Mouse (Mus musculus) retina, postnatal 7 days (tissue): ENCODE measurements around the gene Spdye4c.

Source experiments
- DNase-seq: peaks from one replicate; pipeline ENCODE4 v3.0.0-alpha.2; 2012; ENCODE audit warnings: low read depth, low spot score

Spdye4c gene

DNA sequence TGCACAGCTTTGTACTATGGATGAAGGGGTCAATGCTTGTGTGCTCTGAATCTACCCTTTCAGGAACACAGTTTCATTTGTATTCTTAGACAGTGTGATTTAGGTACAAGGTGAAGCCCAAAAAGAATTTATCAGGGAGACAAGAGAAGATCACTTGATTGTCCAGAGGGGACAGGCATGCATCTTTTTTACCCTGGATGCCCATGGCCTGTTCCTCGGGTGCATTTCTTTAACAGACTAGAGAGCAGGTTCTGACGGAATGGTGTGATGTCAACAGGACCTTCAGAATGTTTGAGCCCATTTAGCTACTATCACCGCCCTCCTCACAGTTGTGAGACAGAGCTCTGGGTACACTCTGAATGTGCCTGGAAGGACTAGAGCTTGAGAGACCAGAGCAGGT is at the start of gene Spdye4c:
TSS of gene Spdye4c (plus strand) at position 301 of the 400 bp plus-strand sequence.
- no peak for DNase-seq

DNA sequence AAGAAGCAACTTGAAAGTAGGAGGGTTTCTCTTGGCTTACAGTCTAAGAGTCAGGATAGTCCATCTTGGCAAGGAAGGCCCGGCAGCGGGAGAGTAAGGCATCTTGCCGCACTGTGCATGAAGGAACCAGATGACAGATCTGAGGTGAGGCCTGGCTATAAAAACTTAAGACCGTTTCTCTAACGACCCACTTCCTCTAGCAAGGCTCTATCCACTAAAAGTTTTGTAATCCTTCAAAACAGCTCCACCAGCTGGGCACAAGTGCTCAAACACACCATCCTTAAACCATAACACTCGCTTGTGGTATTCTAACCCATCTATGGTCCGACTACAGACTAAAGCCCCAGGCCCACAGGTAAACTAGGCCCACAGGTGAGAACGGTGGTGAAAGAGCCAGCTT is 47.5 kb upstream of the Spdye4c start:
- DNase-seq, result no peak

DNA sequence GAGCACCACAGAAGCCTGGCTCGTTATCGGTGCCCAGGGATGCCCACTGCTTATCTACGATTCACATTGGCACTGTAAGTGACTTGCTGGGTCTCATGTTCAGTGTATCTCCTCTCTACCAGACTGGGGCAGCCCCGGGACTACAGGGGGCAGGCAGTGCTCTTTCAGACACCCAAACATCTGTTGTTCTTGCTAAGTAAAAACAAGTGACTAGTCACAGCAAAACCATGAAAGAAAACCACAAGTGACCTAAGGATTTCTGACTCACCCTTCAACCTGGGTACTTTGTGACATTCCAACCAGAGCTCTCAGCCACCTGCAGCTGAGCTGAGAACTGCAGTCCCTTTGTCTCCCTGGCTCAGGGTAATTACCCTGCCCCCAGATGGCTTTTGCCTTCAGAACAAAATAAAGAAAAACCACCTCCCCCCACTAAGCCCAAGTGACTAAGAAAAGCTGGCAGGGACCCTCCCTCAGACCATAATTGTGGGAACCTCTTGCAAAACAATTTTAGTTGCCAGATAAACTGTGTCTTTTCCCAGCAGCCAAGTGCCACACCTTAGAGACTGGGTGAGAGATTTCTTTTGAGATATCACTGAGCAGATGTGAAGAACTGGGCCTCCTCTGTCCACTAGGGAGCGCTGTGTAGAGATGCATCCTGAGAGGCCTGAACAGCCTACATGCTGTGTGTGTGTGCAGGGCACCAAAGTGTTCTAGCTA is 46.4 kb upstream of the Spdye4c start:
- peak; percentile 6 for DNase-seq

DNA sequence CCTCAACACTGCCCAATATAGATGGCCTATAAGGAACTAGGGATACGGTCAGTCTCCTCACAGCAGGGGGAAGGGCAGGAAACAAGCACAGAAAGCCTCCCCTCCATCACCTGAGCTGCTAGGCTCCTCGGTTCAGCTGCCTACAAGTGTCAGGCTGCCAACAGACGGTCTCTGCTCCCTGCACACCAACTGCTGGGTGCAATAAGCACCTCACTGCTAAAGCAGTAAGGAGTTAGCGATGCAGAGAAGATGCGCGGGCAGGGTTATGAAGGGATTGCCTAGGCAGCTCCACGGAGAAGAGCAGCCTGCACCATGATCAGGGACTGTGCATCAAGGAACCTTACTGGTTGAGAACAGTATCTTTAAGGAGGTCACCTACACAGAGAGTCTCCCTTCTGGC is 45.6 kb upstream of the Spdye4c start:
- DNase-seq, result no peak

DNA sequence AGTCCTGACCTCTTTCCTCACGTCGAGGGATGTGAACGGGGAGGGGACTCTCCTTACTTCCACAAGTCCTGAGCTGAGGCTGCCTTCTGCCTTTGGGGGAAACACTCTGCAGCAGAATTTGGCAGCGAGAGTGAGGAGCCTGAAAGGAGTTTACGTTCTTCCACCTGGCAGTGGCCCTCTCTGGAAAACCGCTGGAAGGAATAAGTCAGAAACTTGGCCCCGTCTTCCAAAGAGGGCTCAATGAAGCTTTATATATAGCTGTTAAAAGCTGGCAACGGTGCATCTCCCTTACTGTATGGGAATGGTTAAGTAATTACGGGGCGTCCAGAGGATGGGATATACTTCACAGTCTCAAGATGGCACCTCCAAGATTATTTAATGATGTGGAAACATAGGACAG is 43.9 kb upstream of the Spdye4c start:
- DNase-seq, result no peak

DNA sequence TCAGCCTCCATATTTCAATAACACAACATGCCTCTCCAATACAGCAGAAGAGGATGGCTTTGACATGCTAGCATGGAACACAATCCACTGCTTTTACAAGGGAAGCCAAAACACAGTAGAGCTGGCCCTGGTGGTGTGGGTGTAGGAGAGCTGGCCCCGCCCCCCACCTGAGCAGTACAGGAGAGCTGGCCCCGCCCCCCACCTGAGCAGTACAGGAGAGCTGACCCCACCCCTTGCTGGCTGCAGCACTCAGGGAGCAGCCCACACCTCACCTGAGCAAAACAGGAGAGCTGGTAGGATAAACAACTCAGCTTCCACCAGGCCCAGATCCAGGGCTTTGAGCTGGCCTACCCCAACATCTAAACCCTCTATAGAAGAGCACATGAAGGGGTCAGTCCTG is 42.7 kb upstream of the Spdye4c start:
- no peak for DNase-seq

DNA sequence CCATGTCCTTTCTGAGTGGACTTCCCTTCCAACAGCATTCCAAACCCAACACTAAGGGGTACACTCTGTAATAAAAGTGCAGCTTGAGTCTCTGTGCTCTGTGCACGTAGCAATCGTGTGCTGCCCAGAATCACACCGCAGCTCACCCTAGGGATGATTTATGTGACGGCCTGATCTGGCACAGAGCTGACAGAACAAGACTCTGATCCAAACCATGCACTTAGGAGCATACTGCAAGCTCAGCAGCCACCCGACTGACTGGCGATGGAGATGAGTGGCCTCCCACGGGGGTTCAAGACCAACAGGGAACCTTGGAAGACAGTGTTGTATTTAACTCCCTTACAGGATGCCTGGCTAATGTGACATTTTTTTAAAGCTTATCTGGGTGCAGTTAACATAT is 41.4 kb upstream of the Spdye4c start:
- DNase-seq, result no peak

DNA sequence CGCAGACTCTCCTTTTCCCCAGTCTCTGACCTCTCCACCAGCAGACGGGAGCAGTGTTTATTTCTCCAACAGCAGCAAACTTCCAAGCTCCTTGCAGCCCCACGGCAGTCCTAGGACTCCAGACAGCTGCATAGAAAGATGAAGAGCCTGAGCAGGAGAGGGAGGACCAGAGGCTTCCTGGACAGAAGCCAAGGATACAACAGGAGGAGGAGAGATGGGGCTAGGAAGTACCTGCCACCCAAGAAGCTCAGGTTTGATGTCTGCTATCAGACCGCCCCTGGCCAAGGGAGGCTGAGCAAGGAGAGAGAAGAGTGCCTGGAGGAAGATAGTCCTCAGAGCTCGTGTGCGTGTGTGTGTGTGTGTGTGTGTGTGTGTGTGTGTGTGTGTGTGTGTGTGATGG is 41.0 kb upstream of the Spdye4c start:
- DNase-seq, result no peak

DNA sequence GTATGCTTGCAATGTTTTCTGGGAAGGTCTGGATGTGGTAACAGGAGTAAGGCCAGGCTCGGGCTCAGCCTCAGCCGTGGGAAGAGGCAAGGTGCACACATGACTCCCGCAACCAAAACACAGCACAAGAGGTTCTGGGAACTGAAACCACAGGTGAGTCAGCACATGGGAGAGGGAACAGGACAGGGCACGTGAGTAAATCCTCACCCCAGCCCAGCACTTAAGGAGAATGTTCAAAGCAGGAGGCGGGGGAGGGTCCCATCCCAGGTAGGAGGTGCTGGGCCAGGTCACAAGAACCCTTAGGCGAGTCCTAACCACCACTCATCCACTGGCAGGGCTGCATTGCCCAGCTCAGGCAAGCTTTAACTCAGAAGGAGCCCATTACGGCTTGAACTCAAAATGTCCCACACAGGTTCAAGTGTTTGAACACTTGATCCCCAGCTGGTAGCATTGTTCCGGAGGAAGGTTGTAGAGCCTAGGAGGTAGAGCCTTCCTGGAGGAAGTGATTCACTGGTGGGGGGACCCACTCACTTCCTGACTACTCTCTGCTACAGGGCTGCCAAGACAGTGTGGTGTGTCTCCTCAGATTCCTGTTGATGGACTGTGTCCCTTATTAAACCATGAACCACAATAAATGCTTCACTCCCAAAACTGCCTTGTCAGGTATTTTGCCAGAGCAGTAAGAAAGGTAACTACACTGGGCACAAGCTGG is 38.8 kb upstream of the Spdye4c start:
- DNase-seq, result no peak

DNA sequence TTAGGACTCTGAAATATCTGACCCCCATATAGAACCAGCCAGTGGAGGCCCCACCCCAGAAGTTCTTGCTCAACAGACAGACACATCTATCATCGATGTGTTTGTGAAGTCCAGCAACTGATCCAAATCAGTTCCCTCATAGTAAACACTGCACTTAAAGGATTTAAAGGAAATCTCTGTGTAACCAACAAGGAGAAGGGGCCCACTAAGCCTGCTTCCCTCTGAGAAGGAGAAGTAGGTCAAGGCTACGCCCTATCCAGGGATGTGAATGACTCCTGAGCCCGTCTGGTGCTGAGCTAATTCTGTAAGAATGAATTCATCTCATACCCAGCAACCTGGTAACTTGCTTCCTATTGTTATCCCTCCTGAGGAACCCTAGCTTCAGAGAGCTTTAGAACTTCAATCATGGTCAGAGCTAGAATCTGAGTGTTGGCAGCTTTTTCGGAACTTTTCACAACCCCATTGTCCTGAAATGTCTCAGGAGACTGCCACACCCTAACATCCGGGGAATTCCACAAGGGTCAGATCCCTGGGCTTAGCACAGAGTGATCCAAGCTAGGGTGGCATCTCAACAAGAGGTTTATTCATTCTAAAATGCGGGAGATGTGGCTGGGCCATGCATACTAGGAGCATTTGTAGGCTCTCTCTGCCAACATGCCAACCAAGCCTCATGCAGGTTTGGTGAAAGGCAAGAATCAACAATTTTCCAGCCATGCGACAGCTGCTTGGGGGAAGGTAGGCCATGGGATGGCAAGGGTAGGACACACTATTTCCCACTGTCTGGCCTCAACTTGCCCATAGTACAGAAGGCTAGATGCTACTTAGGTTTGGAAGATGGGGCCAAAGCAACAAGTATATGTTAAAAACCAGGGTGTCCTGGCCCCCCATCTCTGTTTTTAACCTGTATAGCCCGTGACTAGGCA is 38.0 kb upstream of the Spdye4c start:
- no peak for DNase-seq

DNA sequence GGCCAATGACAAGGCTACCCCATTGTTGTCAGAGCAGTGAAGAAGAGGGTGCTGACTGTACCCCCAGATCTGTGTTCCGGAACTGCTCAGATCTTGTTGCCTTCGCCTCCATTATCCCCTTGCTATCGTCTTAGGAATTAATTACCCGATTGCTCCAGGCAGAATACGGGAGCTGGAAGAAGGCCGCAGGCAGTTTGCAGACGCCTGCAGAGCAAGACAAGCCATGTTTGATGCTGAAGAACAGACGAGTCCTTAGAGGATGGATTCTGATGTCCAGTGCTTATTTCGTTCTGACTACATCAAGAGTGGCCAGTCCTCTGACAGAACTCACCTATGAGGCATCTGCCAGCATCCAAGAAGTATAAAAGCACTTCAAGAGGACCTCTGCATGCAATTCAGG is 35.9 kb upstream of the Spdye4c start:
- DNase-seq, result no peak

DNA sequence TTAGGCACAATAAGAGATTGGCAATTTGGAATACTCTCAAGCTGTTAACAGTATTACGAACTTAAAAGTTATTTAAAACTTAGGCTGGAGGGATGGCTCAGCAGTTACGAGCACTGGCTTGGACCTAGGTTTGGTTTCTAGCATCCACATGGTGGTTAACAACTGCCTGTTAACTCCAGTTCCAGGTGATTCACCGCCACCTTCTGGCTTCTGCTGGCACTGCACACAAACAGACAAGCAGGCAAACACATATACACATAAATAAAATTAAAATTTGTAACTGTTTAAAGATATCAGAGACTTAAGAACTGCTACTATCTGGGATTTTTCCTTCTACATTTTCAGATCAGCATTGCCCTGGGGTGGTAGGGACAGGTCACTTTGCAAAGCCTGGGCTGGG is 26.8 kb upstream of the Spdye4c start:
- DNase-seq, result no peak

DNA sequence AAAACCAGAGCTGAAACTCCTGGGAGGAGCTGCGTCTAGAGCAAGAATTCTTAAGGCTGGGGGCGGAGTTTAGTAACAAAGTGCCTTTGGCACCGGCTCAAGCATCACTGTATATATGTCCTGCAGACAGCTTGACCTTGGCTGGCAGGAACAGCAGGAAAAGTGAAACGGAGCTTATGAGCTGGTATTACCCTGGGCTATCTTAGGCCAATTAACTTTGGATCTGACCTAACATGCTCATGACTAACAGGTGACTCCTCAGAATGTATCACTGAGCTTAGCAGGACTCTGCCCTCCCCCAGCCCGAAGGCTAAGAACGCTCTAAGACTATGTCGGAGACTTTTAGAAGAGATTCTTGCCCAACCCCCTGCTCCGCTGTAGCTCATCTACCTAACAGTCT is 25.1 kb upstream of the Spdye4c start:
- DNase-seq, result no peak

DNA sequence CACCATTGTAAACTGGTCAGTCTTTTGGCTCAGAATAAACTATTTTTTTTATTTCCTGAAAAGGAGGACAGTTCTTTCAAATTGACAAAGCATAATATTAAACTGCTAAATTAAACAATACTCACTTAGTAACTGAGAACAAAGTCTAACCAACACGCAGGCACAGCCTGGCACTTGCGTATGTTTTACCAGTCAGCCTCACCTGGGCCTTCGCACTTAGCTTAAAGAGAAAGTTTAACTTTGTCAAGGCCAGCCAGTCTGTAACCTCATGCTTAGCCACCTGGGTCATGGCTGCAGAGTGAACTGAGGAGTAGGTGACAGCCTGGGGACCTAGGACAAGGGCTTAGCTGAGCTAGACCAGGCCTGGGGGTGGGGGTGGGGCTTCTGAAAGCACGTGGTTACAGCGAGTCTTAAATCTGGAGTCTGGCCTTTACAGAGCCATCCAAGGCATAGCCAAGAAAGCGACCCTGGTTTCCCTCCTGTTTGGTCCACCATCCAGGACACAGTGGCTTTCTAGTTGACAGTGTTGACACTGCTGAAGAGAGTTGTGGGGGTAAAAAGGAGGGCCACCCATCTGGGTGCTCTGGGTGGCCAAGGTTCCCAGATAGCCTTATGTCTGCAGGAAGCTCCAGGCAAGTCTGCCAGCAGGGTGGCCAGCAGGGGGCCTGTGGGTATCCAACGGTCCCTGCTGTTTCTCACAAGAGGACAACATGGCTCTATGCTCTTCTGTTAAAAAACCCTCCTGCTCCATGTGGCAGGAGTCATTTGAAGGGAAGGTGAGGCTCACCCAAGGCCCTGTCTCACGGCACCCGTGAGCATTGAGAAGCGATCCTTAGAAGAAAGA is 24.5 kb upstream of the Spdye4c start:
- DNase-seq, result no peak

DNA sequence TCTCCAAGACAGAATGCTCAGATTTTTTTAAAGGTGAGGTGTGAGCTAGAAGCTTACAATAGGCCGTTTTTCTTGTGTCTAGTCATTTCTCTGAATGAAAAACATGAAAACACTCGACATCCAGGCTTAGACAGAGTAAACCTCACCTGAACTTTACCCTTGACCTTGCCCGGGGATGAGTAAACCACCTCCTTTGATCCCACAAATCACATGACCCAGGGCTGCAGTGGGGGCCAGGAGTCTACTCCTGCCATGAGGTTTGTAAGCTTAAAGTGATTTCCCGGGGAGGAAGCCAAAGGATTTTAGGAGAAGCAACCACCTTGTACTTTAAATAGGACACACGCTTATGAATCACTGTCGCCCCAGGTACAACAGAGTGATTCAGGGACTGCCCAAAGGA is 23.0 kb upstream of the Spdye4c start:
- no peak for DNase-seq

DNA sequence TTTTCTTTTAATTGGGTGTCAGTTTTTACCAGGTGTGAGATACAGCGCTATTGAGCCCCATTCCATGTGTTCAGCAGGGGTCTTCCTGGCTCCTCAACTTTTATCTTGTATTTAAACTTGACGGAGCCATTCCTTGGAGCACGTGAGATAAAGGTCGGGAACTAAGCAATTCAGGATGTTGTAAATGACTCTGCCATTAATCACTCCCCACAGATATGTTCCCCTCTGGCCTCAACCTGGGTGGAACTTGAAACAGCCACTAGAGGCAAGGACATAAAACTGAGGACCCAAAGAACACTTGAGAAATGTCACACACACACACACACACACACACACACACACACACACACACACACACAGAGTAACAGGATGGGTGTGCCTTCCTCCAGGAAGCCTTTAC is 22.5 kb upstream of the Spdye4c start:
- DNase-seq, result no peak

DNA sequence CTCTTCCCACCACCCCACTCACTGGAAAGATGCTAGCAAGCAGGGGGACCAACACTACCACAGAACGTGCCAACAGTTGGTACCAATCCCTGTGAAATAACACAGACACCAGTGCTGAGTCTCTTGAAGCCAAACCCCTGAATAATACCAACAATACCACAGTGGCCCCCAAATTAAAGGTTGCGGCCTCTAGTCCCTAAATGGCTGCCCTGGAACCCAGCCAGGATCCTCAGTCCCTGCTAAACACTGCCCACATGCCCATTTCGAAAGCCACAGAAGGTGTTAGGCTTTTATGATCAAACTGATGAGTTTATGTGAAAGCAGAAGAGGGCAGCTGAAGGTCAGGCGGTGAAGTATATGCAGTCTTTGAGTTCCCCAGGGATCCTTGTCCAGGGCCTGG is 20.0 kb upstream of the Spdye4c start:
- DNase-seq, result no peak

DNA sequence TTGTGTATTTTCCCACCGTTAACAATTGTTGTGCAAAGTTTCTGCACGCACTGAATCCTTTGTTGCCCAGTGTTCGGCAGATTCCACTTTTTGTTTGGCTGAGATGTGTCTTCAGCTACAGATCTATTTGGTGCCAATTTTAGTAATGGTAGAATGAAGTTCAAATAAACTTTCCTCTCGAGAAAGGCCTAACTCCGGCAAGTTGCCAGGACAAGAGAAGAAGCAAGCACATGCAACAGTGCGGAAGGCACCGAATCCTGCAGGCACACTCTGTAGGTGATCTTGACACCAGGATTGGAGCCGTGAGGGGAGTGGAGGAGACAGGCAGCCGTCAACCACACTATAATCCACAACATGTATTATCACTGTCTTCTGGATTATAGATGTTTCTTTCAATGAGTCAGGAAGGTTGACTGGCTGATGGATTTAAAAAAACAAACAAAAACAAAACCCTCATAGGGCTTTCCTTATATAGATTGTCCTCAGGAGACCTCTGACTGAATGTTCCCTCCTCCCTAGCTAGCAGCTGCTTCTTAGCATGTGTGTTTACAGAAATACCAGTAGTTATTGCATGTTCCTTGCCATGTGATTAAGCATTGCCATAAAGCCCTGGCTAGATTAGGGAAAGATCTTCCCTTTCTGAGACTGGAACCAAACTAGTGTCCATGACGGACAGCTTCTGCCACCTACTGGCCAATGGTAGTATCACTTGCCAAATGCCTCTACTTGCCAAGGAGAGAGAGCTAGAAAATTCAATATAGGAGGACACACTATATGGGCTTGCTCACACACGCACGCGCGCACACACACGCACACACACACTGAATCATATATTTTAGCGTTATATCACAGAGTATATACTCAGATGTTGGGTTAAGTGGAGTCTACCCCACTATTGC is 18.0 kb upstream of the Spdye4c start:
- peak; percentile 66 for DNase-seq

DNA sequence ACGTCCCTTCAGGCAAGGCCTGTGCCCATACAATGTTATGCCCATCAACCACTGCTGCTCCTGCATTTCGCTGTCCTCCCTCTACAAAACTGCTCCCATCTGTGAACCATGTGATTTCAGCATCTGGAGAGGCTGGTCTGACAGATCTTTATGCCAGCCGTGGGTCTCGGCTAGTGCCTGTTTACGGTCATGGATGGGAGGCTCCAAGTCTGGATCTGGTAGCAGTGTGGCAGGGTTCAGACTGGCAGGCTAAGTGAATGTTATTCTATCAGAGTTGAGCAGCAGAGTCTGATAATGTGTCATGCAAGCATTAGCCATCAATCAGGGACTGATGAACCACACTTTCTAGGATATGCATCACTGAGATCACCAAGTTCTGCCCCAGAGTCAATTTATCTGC is 8.1 kb upstream of the Spdye4c start:
- DNase-seq, result no peak

DNA sequence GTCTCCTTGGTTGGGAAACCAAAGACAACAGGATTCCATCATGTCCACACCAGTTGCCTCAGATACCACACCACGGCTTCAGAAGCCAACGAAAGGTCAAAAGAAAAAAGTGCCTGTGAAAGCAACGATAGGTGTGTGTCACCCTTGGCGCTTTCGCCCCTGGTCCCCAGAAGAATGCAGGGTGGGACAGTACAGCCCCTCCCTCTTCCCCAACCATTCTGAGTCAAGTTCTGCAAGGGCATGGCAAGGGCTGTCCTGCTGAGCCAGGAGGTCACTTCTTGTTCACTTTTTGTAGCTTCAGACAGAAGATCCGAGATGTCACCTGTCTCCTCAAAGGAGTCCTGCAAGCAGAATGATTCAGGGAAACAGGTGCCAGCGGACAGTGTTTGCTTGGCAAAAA is 1.3 kb downstream of the Spdye4c start:
- no peak for DNase-seq

DNA sequence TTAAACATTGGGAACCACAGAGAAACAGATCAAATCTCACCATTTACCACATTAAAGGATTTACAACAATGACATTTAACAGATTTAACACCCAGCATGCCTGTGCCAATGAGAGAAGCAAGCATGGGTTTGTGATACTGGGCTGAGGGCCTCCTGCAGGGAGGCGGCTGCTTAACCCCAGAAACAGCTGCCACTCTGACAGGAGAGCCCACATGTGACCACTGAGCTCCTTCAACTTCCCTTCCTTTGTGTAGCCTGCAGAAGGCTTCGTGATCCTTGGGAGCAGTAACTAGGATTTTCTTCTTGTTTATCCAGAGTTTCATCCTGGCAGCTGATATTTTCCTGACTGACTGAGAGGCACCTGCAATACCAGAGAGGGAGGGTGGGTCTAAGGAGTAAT is 10.5 kb downstream of the Spdye4c start:
- DNase-seq, result no peak
